Mouse (Mus musculus): ENCODE data around the gene Htr5b.

- TF ChIP-seq ZNF384 (IDR thresholded peaks at IDR 0.05; ENCODE audit: low read depth, low read length) (no peak), EP300 (IDR thresholded peaks at IDR 0.05; ENCODE audit: low read length) (no peak), MAX (IDR thresholded peaks at IDR 0.05; ENCODE audit: low read length) (no peak), CHD2 (IDR thresholded peaks at IDR 0.05; ENCODE audit: low read length) (no peak), ELF1 (IDR thresholded peaks at IDR 0.05; ENCODE audit: low read depth, low read length) (no peak), ZC3H11A (IDR thresholded peaks at IDR 0.05; ENCODE audit: low read depth, low read length) (no peak), MAZ (IDR thresholded peaks at IDR 0.05; ENCODE audit: low read depth, low read length) (no peak), POLR2A (IDR thresholded peaks at IDR 0.05; ENCODE audit: low read depth, low read length) (no peak), CTCF (conservative IDR thresholded peaks at IDR 0.05 in 1 of 2, IDR thresholded peaks at IDR 0.05 in 1 of 2; ENCODE audit: low read depth in 2 of 2, low read length in 2 of 2) (no peak), TBP (conservative IDR thresholded peaks at IDR 0.05; ENCODE audit: low read depth, low read length) (no peak), JUND (conservative IDR thresholded peaks at IDR 0.05; ENCODE audit: low read depth, low read length) (no peak)
Measured at GRCm38 (mm10) chr1:121483091-121483490, 45.2 kb downstream of the Htr5b start.

Measured in CH12.LX (cell line).